In genomic region chr17:65669061-65669460, GRCm38 (mm10) we compare ENCODE assay signal across 21 mouse cellular contexts. TPM values are rescaled to one million over a fixed set of nuclear protein-coding genes. Genes with fewer than 3 reads are reported as not detected.
"Had no signal": no experiment of that assay in that cellular context is flagged by ENCODE, and none has a peak within 500 bp of the region (broad histone marks: within the 10 kb centered on the region; RNA-seq: fewer than 3 reads in every experiment).

No protein-coding gene starts in this region.

- H3K36me3 ChIP-seq: liver, embryonic 13.5 days; liver, embryonic 15.5 days; lung, embryonic 15.5 days had no signal

- H3K9ac ChIP-seq: liver, embryonic 13.5 days; liver, embryonic 15.5 days; liver, postnatal 0 days; lung, embryonic 15.5 days; midbrain, embryonic 12.5 days; neural tube, embryonic 12.5 days had no signal

- H3K4me2 ChIP-seq: liver, embryonic 13.5 days; liver, embryonic 15.5 days; lung, embryonic 15.5 days; midbrain, embryonic 12.5 days; neural tube, embryonic 12.5 days had no signal

- H3K27me3 ChIP-seq: liver, embryonic 13.5 days; liver, embryonic 15.5 days; lung, embryonic 15.5 days; midbrain, embryonic 12.5 days; neural tube, embryonic 12.5 days had no signal

- ATAC-seq: liver, postnatal 0 days; lung, postnatal 0 days had no signal

- DNase-seq: liver, embryonic 13.5 days; liver, postnatal 0 days; lung, adult 2 months; lung, postnatal 14 days; lung, postnatal 36 days; midbrain, embryonic 14.5 days; right cerebral cortex, postnatal 14 days; spleen, adult 18-20 months; thymus, adult 18-20 months; thymus, postnatal 14 days; thymus, postnatal 36 days had no signal

- H3K4me1 ChIP-seq: midbrain, embryonic 12.5 days; neural tube, embryonic 12.5 days had no signal

- H3K27ac ChIP-seq: liver, embryonic 13.5 days; liver, embryonic 15.5 days; lung, embryonic 15.5 days; macrophage; midbrain, embryonic 12.5 days; neural tube, embryonic 12.5 days had no signal

- H3K9me3 ChIP-seq: liver, embryonic 13.5 days; liver, embryonic 15.5 days; lung, embryonic 15.5 days; megakaryocyte, embryonic 14.5 days; midbrain, embryonic 12.5 days; neural tube, embryonic 12.5 days had no signal

- H3K4me3 ChIP-seq: liver, embryonic 13.5 days; liver, embryonic 15.5 days; lung, embryonic 15.5 days; megakaryocyte, embryonic 14.5 days; midbrain, embryonic 12.5 days; neural tube, embryonic 12.5 days had no signal

RNA-seq across cellular contexts. Expression of gene Txndc2, which starts 27.1 kb away (rescaled TPM):
- total RNA-seq: midbrain, postnatal 0 days had no signal
- polyA plus RNA-seq: liver, embryonic 13.5 days; liver, embryonic 15.5 days; liver, postnatal 0 days; lung, embryonic 15.5 days; midbrain, postnatal 0 days; stomach, embryonic 14.5 days; stomach, embryonic 16.5 days had no signal
